Mouse (Mus musculus): Measurements from ENCODE around the gene Tef. TPM values are rescaled to one million over a fixed set of nuclear protein-coding genes. Genes with fewer than 3 reads are reported as not detected.

The Tef gene
- polyA plus RNA-seq, 1 experiment from 2014 or later = 29.7 TPM

GRCm38 (mm10) chr15:81871604-81872261 lies 69.5 kb downstream of the Tef start, which contains the start of gene Phf5a:
Gene Phf5a (minus strand): TSS chr15:81871911.
- H3K27me3 ChIP-seq = no peaks in the 10 kb centered on the region
- peak within 1 kb of the TSS; percentile 92 for H3K4me2 ChIP-seq (replicated peaks)
- peaks cover 10% of the 10 kb centered on the region for H3K4me1 ChIP-seq
- peak within 1 kb of the TSS; percentile 96 for H3K27ac ChIP-seq
- H3K9me3 ChIP-seq = no peaks in the 10 kb centered on the region
- ATAC-seq (ENCODE audit: insufficient number of reproducible peaks, insufficient read depth, low FRiP score, low TSS enrichment) = peak; percentile 32; the same call in 1 of the 2 replicates
- WGBS = under 1% methylated on average over 30 of the region's 30 CpGs
- H3K4me3 ChIP-seq = peak within 1 kb of the TSS; percentile 99
- H3K36me3 ChIP-seq = peaks cover 39% of the 10 kb centered on the region
- peak within 1 kb of the TSS; percentile 81 for H3K9ac ChIP-seq

DNA sequence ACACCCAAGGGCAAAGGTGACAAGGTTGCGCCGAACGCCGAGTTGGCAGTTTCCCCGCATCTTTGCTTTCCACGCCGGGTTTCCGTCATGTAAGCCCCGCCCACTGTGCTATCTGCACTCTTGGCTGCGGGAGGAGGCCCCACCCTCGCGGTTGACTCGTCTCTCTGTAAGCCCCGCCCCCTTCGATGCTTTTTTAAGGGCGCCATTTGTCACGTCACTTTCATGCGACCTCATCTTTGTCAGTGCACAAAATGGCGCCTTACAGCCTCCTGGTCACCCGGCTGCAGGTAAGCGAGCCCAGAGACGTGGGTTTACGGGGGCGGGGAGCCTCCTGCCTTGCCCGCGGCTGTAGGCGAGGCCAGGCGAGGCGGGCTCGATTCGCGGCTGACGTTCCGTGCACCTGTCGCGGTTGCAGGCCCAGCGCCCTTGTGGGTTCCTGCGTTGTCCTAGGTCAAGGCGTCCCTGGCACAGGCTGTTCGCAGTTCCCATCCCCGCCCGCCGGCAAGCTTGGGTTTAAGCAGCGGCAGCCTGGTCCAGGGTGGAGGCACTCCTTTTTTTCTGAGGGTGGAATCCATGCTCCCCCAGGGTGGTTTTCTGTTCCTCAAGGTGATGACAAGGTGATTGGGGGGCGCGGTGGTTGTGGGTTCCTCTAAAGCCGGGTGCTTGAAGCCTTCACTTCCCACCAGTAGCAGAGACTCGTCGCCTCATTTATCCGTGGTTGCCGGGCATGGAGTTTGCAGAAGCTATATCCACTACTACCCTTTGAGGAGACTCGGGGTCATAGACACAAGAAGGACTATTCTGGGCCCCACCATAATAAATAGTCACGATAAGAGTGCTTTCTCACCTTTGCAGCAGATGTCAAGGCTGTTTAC lies 70.3 kb downstream of the Tef start, which contains the start of gene Aco2:
Gene Aco2 (plus strand): TSS at position 48 of the 875 bp plus-strand sequence.
- Histone ChIP-seq H3K9me3 (no peaks in the 10 kb centered on the region), H3K4me1 (peaks cover 10% of the 10 kb centered on the region), H3K27ac (peak within 1 kb of the TSS; percentile 96), H3K36me3 (peaks cover 31% of the 10 kb centered on the region), H3K9ac (peak within 1 kb of the TSS; percentile 81), H3K4me3 (peak within 1 kb of the TSS; percentile 99), H3K4me2 (replicated peaks) (peak within 1 kb of the TSS; percentile 92), H3K27me3 (no peaks in the 10 kb centered on the region)
- WGBS = under 1% methylated on average over 53 of the region's 53 CpGs
- ATAC-seq (ENCODE audit: insufficient number of reproducible peaks, insufficient read depth, low FRiP score, low TSS enrichment) = peak; percentile 73

Other genes starting within 250 kb of the Tef start
- 21.0 and 22.5 TPM in 2 replicates for gene Ep300, start 217.1 kb upstream of the Tef start, polyA plus RNA-seq (2016; fragmentation: Nextera tagmentation; extraction: Ambion mirVana)
- gene L3mbtl2, start 138.5 kb upstream of the Tef start, polyA plus RNA-seq (2016; fragmentation: Nextera tagmentation; extraction: Ambion mirVana) = 24.5 and 27.7 TPM in 2 replicates
- gene Chadl, start 105.1 kb upstream of the Tef start, polyA plus RNA-seq (2016; fragmentation: Nextera tagmentation; extraction: Ambion mirVana) = 7.6 and 8.5 TPM in 2 replicates
- 36.4 and 41.1 TPM in 2 replicates for gene Zc3h7b, start 57.4 kb upstream of the Tef start, polyA plus RNA-seq (2016; fragmentation: Nextera tagmentation; extraction: Ambion mirVana)
- gene Rangap1, start 56.9 kb upstream of the Tef start, polyA plus RNA-seq (2016; fragmentation: Nextera tagmentation; extraction: Ambion mirVana) = 121 and 123 TPM in 2 replicates
- gene Tob2, start 56.4 kb downstream of the Tef start, polyA plus RNA-seq (2016; fragmentation: Nextera tagmentation; extraction: Ambion mirVana) = 22.9 and 23.0 TPM in 2 replicates
- gene Phf5a, start 69.5 kb downstream of the Tef start, polyA plus RNA-seq (2016; fragmentation: Nextera tagmentation; extraction: Ambion mirVana) = 145 and 163 TPM in 2 replicates
- gene Aco2, start 69.9 kb downstream of the Tef start, polyA plus RNA-seq (2016; fragmentation: Nextera tagmentation; extraction: Ambion mirVana) = 146 and 155 TPM in 2 replicates
- gene Polr3h, start 123.8 kb downstream of the Tef start, polyA plus RNA-seq (2016; fragmentation: Nextera tagmentation; extraction: Ambion mirVana) = 59.3 and 61.3 TPM in 2 replicates
- gene Csdc2, start 134.3 kb downstream of the Tef start, polyA plus RNA-seq (2016; fragmentation: Nextera tagmentation; extraction: Ambion mirVana) = 12.8 and 15.9 TPM in 2 replicates
- 25.5 and 26.0 TPM in 2 replicates for gene Pmm1, start 158.5 kb downstream of the Tef start, polyA plus RNA-seq (2016; fragmentation: Nextera tagmentation; extraction: Ambion mirVana)
- not detected in 2 replicates for gene 1700029P11Rik, start 178.1 kb downstream of the Tef start, polyA plus RNA-seq (2016; fragmentation: Nextera tagmentation; extraction: Ambion mirVana)
- 85.8 and 88.3 TPM in 2 replicates for gene Xrcc6, start 185.4 kb downstream of the Tef start, polyA plus RNA-seq (2016; fragmentation: Nextera tagmentation; extraction: Ambion mirVana)
- 31.6 and 34.0 TPM in 2 replicates for gene Desi1, start 231.4 kb downstream of the Tef start, polyA plus RNA-seq (2016; fragmentation: Nextera tagmentation; extraction: Ambion mirVana)
- gene Snu13, start 245.2 kb downstream of the Tef start, polyA plus RNA-seq (2016; fragmentation: Nextera tagmentation; extraction: Ambion mirVana) = 255 and 260 TPM in 2 replicates